Mouse (Mus musculus) urinary bladder, postnatal 25 days (tissue): ENCODE results near the gene Ms4a14.
"Not testable (repeated sequence)": the region's sequence is repeated elsewhere in the genome, so short reads cannot be mapped to it uniquely, and the experiment has no call there.

ENCODE experiments used
- DNase-seq: peaks from one replicate; pipeline ENCODE4 v3.0.0; 2022; ENCODE audit warnings: low spot score

Gene Ms4a14

DNA sequence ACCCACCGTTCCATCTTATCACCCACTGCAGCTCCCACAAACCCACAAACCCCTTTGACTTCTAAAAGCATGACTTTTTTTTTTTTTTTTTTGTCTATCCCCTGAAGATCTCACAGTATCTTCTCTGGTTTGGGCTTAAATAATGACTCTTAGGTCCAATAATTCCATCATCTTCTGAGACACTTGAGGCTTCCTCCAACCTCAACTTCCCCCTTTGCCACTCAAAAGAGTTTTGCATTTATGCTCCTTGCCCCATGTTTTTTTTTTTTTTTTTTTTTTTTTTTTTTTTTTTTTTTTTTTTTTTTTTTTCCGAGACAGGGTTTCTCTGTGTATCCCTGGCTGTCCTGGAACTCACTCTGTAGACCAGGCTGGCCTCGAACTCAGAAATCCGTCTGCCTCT, 51.3 kb downstream of the Ms4a14 start:
- not testable (repeated sequence) for DNase-seq

DNA sequence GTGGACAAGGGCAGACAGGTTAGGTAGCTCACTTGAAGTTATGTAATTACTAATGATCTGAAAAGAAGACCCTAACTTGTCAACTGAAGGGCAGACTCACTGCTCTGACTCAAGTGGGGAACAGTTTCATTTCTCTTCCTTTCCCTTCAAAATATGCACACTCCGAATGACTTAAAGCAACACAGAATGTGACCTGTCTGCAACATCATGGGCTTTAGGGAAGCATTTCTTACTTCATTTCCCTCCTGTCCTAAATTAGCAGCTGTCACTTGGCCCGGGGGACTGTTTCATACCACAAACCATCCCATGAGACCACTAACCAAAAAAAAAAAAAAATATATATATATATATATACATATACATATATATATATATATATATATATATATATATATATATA, 52.7 kb downstream of the Ms4a14 start:
- DNase-seq: no peak
